Mouse (Mus musculus) splenic B cell, adult 2 months (primary cell): ENCODE measurements at regions not wholly inside any gene's neighbourhood (a gene's known extent, or its start where the extent isn't known, plus 50 kb on each side); places are given as distances from the start of the nearest gene placed in this dataset.

Experiments used
- DNase-seq: peaks from one replicate; pipeline ENCODE4 v3.0.0-alpha.2; 2011; ENCODE audit warnings: low read depth, low spot score
- H3K27me3 ChIP-seq: 2 replicates; pipeline ENCODE4 v1.6.1; 2012; ENCODE audit warnings: mild to moderate bottlenecking, low read length, moderate library complexity, mixed read lengths; ENCODE audit not compliant: control insufficient read depth, poor library complexity, insufficient read depth, severe bottlenecking
- H3K36me3 ChIP-seq: 2 replicates; pipeline ENCODE4 v1.6.1; 2012; ENCODE audit warnings: mild to moderate bottlenecking, low read length, moderate library complexity, mixed read lengths; ENCODE audit not compliant: control insufficient read depth, poor library complexity, insufficient read depth, severe bottlenecking

- H3K36me3 ChIP-seq: no peaks in the 10 kb centered on the region
- no peaks in the 10 kb centered on the region for H3K27me3 ChIP-seq
- no peak for DNase-seq
Observed at GRCm38 (mm10) chr3:39208651-39209050, 321.9 kb downstream of the Fat4 start.

- H3K36me3 ChIP-seq: no peaks in the 10 kb centered on the region
- DNase-seq: no peak
- no peaks in the 10 kb centered on the region for H3K27me3 ChIP-seq
Observed at GRCm38 (mm10) chr3:39209382-39210165, 322.8 kb downstream of the Fat4 start.

- no peaks in the 10 kb centered on the region for H3K36me3 ChIP-seq
- DNase-seq: no peak
- no peaks in the 10 kb centered on the region for H3K27me3 ChIP-seq
Observed at GRCm38 (mm10) chr3:39211670-39212069, 324.9 kb downstream of the Fat4 start.

GRCm38 (mm10) chr3:39220011-39220706 lies 333.4 kb downstream of the Fat4 start:
- H3K36me3 ChIP-seq: no peaks in the 10 kb centered on the region
- H3K27me3 ChIP-seq: no peaks in the 10 kb centered on the region
- no peak for DNase-seq

- DNase-seq: no peak
- Histone ChIP-seq H3K36me3 (no peaks in the 10 kb centered on the region), H3K27me3 (no peaks in the 10 kb centered on the region)
Observed at GRCm38 (mm10) chr3:39220707-39221034, 333.9 kb downstream of the Fat4 start.

GRCm38 (mm10) chr3:39222059-39222458 lies 335.3 kb downstream of the Fat4 start:
- Histone ChIP-seq H3K27me3 (no peaks in the 10 kb centered on the region), H3K36me3 (no peaks in the 10 kb centered on the region)
- DNase-seq: no peak

DNA sequence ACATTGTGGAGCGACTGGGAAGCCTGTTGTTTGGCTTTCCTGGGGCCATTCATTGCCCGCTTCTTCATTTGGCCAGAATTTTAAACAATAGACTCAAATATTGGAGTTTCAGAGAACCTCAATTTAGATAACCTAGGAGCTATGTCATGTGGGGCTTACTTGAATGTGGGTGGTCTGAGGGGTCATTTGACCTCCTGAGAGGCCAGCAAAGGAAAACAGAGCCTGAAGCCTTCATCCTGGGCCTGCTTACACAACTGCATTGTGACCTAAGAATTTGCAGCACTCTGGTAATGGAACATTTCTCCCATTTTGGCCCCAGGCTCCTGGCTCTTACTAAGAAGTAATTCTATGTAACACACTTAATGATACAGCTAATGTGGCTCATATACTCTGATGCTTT lies 348.2 kb downstream of the Fat4 start:
- Histone ChIP-seq H3K36me3 (no peaks in the 10 kb centered on the region), H3K27me3 (no peaks in the 10 kb centered on the region)
- no peak for DNase-seq

DNA sequence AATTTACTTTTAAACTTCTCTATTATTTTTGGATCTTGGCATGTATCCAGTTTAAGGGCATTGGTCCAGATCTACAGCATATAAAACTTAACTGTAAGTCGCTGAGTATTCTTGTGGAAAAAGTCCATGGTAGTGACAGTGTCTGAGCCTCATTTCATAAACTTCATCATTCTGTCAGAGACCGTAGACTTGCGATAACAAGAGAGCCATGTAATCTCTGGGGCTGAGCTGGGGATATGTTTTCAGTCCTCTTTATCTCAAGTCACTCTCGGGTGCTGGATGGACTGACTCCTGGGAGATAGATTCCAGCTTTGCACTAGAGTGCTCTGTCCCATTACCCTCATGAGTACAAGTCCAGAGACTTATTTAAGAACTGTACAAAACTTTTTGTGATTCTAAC lies 362.0 kb downstream of the Fat4 start:
- no peaks in the 10 kb centered on the region for H3K27me3 ChIP-seq
- H3K36me3 ChIP-seq: no peaks in the 10 kb centered on the region
- no peak for DNase-seq

DNA sequence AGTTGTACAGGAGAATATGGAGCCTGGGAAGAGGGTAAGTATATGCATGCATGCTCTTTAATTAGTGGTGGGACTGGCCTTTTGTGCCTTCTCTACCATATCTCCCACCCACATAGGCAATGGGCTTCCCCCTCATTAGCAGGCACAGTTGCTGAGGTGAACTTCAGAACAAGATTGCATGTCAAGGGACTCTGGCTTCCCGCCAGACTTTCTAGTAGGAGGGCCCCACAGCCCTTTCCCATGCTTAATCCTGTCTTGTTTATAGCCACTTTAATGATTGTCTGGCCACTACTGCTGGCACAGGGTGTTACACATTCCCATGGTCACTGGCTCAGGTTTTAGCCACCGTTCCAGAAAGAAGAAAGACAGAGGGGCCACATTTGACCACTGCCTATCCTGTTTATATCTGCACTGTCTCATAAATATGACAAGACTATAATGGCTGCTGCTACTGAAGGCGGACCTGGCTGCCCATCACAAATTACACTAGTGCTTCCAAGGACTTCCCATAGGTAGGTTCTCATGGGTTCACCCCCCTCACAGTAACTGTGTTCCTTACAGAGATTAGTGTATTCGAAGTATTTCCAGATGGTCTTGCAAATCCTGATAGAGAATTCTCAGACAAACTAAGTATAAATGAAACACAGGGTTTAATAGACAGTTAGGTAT lies 362.6 kb downstream of the Fat4 start:
- DNase-seq: no peak
- no peaks in the 10 kb centered on the region for H3K36me3 ChIP-seq
- H3K27me3 ChIP-seq: no peaks in the 10 kb centered on the region

- no peak for DNase-seq
- H3K27me3 ChIP-seq: no peaks in the 10 kb centered on the region
Observed at GRCm38 (mm10) chr3:39253076-39253475, 366.3 kb downstream of the Fat4 start.

GRCm38 (mm10) chr3:39264671-39265430 lies 378.1 kb downstream of the Fat4 start:
- Histone ChIP-seq H3K36me3 (no peaks in the 10 kb centered on the region), H3K27me3 (no peaks in the 10 kb centered on the region)
- DNase-seq: no peak

More at GRCm38 (mm10) chr3:39253076-39253475, 366.3 kb downstream of the Fat4 start:
- H3K36me3 ChIP-seq: no peaks in the 10 kb centered on the region

GRCm38 (mm10) chr3:39265606-39266005 lies 378.9 kb downstream of the Fat4 start:
- DNase-seq: no peak
- Histone ChIP-seq H3K36me3 (no peaks in the 10 kb centered on the region), H3K27me3 (no peaks in the 10 kb centered on the region)

- H3K27me3 ChIP-seq: no peaks in the 10 kb centered on the region
- no peak for DNase-seq
- H3K36me3 ChIP-seq: no peaks in the 10 kb centered on the region
Observed at GRCm38 (mm10) chr3:39269388-39269787, 382.6 kb downstream of the Fat4 start.

DNA sequence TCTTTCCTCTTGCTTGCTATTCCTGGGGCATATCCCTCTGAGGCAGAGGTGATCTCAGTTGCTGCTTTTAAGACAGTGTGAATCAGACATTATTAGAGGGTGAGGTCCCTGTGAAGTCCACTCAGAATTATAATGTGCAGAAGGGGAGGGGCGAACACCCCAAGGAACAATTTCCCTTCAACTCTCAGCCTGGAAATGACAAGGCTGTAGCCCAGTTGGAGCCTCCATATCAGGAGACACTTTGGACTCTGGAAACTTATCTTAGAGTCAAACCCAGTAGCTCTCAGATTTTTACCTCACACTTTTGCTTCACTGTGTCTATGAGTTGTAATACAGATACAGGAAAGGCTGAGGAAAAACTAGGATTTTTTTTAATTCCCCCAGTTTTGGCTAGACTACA lies 385.9 kb downstream of the Fat4 start:
- Histone ChIP-seq H3K36me3 (no peaks in the 10 kb centered on the region), H3K27me3 (no peaks in the 10 kb centered on the region)
- no peak for DNase-seq

DNA sequence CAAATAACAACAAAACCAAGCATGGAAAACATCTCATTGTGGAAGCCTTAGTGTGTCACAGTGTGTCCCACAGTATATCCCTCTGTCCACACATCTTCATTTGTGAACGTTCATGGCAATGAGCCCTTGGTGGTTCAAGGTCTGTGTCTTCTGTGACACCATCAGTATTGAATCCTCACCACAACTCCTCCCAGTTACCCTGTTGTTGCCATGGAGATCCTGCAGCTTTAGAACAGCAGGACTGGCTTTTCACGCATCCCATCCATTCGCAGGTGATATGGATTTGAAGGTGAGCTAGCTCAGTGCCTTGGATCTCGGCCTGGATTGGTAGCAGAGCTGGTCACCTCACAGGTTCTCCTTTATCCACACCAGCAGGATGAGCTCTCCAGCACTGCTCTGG lies 390.2 kb downstream of the Fat4 start:
- DNase-seq: no peak
- no peaks in the 10 kb centered on the region for H3K36me3 ChIP-seq
- H3K27me3 ChIP-seq: no peaks in the 10 kb centered on the region
